Mouse (Mus musculus) heart, postnatal 10 days (tissue): ENCODE results near the gene Agbl4. TPM values are rescaled to one million over a fixed set of nuclear protein-coding genes. Genes with fewer than 3 reads are reported as not detected.
A peak's percentile ranks its signal among the peaks of the same experiment; 100 is the strongest.

Source experiments
- DNase-seq, 2 experiments: peaks; one replicate each; pipeline ENCODE4 v3.0.0; 2021
- intact Hi-C: fragments of 180-260 bp; cut with DNase I; formaldehyde crosslinking; loops from one replicate; pipeline ENCODE4 v1.15.1; 2025
- total RNA-seq, 2 experiments: library from RNA; stranded (reverse); gene quantifications; 2 replicates each; pipeline ENCODE4 v1.2.3; 2021

The Agbl4 gene
- total RNA-seq: under 1 TPM; 0.32 to 0.67 TPM

DNA sequence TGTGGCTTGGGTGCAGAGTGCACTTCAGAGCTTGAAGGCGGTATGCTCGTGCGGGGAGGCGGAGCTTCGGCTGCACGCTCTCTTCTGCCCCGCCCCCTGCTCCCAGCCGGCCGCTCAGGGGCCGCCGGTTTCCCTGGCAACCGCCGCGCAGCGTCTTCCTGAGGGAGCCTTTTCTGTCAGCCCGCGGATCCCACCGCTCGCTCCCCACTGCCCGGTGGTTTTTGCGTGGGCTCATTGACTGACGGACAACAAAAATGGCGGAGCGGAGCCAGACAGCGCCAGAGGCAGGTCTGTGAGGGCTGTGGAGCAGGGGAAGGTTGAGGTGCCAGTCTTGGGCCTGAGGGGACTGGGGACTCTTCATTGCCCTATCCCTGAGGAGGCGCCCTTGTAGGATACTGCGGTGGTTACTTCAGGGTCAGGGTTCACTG, at the start of gene Agbl4:
Gene Agbl4 (plus strand): TSS at position 44 of the 428 bp plus-strand sequence.
- intact Hi-C loops: no loop called here
- peak; percentile 38 to 52 for DNase-seq

DNA sequence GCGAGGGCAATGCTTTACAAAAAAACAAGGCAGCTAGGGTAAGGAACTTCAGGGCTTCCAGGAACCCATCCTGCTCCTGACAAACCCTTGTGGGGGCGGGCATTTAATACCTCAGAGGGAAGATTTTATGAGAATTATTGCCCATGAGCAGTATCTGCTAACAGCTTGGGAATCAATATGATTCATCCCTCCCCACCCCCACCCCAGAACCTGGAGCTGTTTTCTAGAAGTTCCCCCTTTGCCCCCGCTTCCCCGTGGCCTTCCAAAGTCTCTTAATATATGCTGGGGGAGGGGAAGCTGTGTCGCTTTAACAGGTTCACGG, 46.6 kb upstream of the Agbl4 start:
- DNase-seq: no peak
- intact Hi-C loops: no loop called here

DNA sequence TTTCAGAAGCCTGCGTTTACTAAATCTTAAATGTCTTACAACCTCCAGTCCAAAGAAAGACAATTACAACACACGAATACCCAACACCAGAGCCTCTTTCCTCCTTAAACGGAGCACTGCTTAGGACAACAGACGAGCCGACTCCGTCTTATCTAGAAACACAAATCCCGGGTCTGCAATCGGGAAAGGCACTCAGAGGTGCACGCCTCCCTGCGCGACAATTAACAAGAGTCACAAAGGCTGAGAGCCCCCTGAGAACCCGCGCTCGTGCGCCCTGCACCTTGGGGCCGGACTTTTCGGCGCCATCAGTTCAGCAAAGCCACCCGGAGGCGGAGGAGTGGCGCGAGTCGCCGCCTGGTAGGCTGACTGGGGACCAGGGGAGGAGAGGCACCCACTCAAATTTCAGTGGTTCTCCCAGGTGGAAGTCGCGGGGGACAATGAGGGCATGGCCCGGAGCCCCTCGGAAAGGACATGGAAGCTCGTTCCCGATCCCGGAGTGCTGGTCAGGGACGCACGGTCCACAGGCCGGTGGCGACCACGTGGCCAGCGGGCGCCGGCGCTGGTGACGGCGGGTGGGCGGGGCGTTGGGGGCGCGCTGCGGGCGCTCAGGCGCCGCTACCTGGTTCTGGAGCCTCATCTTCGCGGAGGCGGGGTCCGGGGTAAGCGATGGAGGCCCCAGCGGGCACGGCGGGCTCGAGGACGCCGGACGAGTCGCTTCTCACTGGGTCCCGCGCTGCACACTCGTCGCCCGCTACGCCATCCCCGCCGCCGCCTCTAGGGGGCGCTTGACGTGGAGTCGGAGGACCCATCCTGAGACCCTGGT, 46.1 kb upstream of the Agbl4 start, which contains the start of gene Elavl4:
Gene Elavl4 (minus strand): TSS at position 732 of the 823 bp plus-strand sequence.
- DNase-seq: peak; percentile 54 to 63
- intact Hi-C loops: no loop called here

DNA sequence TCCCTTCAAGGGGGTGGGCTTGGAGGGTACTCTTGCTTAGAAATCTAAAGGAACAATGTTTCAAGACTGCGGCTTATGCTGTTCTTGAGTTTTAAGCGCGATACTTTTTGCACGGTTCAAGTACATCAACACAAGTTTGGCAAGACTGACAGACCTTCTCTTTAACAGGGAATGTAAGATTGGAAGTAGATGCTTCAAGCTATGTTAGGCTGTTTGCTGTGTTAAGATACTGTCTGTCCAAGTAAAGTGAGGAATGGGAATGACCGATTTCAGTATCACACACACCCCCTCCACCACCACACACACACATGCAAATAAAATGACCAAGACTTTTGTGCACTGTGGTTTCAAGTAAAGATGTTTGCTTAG, 45.5 kb upstream of the Agbl4 start:
- no peak for DNase-seq

DNA sequence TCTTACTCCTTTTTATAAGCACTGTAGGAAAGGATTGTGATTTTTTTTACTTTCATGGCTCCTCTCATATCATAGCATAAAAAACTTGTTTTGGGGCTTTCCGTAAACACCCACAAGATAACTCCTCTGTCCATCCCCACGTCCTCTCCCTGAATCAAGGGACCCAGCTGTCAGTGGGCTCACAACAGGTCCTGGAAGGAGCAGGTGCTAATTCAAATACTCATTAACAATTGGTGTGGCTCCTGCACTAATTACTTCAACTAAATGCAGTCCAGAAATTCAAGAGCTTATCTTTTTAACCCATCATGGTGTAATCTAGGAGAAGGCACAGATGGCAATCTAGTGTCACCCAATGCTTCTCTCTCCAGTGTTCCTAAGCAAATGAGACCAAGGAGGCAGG, 36.9 kb upstream of the Agbl4 start:
- intact Hi-C loops: no loop called here
- DNase-seq: no peak

More for the DNA sequence above, 45.5 kb upstream of the Agbl4 start:
- intact Hi-C loops: no loop called here

DNA sequence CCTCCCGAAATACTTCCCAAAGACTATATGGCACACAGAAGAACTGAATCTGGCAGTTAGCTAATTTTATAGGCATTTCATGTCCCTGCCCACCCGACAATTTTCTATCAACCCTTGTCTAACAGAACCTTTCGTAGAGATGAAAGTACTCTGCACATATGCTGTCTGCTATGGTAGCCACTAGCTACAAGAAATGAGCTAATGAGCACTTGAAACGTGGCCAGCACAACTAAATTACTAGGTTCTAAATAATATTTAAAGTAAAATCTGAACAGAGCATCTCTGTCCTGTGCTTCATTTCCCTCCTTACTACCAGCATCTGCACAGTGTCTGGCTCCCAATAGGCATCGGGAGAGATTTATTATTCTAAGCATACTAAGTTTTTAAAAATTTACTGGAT, 1.2 kb upstream of the Agbl4 start:
- no peak for DNase-seq
- intact Hi-C loops: no loop called here

DNA sequence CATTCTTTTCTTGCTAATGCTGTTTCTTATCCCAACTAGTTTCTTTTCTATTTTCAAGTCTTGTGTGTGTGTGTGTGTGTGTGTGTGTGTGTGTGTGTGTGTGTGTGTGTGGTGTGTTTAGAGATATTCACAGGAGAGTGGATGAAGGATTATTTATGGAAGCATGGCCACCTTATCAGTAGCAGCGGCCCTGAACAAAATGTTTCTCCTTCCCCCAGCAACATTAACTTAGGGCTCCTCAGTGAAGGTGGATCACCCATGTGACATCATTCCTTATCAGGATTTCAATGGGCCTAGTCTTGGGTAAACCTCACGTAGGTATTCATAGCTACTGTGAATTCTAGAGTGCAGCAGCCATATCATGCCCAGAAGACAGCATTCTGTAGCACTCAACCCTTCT, 22.8 kb downstream of the Agbl4 start:
- intact Hi-C loops: no loop called here
- DNase-seq: peak; percentile 12 to 35

DNA sequence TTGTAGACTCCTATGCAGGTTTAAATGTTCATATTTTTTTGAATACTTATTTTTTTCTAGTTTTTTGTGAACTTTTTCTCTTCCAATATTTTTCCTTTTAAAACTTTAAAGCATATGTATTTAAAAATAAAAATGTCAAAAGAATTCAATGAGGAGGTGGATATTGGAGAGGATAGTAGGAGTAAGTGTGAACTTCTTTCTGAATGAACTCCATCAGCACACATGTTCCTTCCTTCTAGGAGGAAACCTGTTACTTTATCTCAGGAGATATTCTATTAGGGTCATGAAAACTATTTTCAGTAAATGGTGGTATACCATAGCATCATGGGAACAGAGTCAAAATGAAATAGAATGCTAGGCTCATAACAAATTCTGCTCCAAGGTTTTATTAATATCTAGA, 30.2 kb downstream of the Agbl4 start:
- intact Hi-C loops: no loop called here
- no peak for DNase-seq

DNA sequence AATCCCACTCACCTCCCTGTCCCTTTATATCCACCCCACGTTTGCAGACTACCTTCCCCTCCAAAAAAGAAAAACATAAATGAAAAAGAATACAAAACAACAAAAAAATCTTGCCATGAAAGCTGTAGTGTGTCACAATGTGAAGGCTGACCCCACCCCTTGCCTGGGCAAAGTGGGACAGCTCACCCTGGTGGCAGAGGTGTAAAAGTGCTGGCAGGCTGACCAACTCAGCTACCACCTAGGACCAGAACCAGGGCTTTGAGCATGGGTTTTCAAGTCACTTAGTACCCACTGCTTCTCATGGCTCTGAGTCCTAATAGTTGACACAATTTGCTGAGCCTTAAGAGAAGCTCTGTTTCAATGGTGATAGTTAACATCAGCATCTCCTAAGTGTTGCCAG, 96.9 kb downstream of the Agbl4 start:
- DNase-seq: peak; percentile 14 to 31
- intact Hi-C loops: loop anchor here (10.0 kb wide), 2 partner anchors 370 to 440 kb away; no protein-coding TSS in a partner anchor

DNA sequence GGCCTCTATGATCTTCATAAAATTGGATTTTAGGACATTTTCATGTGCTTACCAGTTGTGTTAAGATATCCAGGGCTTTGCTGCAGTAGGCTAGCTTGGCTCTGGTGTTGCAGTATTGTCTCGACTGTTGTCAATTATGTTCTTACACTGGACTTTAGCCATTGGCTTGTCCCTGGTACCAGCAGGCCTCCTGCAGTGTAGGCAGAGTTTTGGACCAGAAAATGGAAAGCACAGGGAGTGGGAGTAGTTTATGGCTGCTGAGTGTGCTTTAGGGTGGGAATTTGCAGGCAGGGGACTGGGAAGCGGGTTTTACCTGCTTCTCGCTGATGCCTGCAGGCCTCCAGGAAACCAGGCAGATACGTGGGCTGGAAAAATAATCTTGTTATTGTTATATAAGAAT, 132.3 kb downstream of the Agbl4 start:
- intact Hi-C loops: no loop called here
- DNase-seq: no peak

DNA sequence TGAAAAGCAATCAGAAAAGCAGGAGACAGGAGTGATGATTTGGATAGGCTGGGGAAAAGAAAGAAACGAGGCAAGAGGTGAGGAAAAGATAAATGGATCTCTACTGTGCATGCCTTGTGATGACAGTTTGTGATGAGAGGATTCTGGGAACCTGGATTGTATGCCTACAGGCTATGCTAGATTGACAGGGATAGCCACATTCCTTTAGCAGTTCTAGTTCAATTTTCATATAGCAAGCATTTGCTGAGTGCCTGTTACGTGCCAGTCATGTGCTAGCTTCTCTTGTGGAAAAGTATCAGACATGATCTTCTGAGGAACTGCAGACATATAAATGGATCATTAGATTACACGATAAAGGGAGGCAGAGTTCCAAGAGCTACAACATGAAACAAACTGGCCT, 151.8 kb downstream of the Agbl4 start:
- DNase-seq: no peak
- intact Hi-C loops: no loop called here

DNA sequence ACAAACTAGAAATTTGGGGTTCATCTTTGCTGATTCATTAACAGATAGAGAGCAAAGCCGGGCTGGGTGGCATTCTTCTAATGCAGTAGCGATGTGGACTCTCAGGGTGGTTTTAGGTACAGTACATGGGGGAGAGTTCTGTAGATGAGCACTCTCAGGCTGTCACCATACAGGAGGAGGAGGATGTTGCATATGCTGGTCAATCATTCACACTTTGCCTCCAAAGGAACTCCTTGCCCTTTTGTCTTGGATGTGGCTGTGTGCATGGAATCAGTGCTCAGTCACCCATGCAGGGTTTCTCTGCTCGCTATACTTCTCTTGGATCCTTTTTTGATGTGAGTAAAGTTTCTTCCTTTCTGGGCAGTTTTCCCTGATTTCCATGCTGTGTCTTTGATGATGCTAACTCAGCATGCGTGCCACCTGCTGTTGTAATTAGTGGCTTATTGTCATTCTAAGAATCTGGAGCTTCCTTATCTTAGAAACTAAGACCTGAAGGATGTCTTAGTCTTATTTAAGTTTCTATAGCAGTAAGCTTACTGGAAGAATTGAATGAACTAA, 200.3 kb downstream of the Agbl4 start:
- DNase-seq: no peak
- intact Hi-C loops: no loop called here

DNA sequence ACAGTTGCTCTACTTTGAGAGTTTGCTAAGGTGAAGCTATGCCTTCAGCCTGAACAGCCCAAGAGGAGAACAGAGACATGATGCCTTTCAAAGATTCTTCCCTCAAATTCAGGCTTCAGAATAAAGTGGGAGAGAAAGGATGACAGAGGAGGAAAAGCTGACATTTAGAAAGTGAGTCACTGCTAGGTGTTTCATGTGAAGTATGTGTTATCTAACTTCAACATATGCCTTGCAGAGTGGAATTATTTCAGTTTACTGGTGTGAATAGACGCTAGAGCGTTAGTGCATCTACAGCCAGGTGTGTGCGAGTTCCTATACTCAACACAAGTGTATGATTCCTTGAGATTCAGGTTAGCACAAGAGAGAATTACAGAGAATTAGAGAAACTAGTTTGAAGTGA, 244.0 kb downstream of the Agbl4 start:
- intact Hi-C loops: no loop called here
- DNase-seq: no peak

DNA sequence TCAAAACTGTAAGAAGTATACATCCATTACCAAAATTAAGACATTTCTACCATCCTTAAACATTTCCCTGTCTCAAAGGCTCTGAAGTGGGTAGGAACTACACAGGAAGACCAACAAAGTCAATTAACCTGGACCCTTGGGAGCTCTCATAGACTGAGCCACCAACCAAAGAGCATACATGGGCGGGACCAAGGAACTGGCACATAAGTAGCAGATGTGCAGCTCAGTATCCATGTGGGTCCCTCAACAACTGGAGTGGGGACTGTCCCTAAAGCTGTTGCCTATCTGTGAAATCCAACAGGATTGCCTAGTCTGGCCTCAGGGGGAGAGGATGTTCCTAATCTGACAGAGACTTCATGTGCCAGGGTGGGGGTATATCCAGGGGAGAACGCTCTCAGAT, 265.5 kb downstream of the Agbl4 start:
- intact Hi-C loops: no loop called here

DNA sequence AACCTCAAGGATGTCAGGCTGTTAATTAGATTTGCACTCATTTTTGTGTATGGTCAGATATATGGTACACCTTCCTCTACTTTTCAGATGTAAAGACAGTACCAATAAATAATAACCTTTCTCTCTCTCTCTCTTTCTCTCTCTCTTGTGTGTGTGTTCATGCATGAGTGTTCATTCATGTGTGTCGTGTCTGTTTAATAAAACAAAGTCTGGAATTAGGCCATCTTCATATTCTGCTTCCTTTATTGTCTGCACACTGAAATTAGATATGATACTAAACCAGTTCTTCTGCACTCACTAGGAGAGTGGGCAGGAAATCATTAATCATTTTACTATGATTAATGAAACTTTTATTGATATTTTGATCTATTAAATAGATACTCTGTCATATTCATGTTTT, 276.7 kb downstream of the Agbl4 start:
- intact Hi-C loops: no loop called here
- no peak for DNase-seq

More for the DNA sequence above, 265.5 kb downstream of the Agbl4 start:
- DNase-seq: no peak

DNA sequence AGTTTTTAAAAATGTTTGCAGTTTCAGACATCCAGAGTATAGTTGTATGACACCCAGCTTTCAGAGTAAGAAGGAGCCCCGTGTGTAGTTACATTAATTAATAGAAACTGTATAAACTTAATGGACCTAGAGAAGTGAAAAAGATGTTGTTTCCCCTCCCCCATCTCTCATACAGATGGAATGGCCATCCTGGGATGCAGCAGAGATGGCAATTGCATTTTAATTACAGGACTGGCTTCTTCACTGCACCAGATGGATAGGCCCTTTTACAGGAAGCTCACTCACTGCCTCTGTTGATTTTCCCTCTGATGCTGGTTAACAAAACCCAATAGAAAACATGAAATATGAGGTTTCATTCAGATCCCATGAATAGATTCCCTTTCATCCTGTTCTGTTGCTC, 337.7 kb downstream of the Agbl4 start:
- intact Hi-C loops: no loop called here

DNA sequence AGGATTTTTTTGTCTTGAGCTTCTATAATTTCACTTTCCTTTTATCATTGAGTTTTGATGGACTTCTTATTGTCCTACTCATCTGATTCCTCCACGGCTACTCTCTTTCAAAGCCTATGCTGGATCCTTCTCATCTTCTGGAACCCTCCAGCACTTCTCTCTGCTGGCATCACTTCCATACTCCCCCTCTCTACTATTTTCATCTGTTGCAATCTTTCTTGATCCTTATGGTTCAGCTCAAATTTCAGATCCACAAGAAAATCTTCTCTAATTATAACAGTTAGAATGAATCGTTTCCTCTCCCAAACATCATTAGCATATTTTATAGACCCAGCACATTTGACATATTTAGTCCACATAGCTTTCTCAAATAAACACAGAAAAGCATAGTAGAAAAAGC, 360.5 kb downstream of the Agbl4 start:
- intact Hi-C loops: no loop called here
- DNase-seq: no peak

More for the DNA sequence above, 337.7 kb downstream of the Agbl4 start:
- no peak for DNase-seq

DNA sequence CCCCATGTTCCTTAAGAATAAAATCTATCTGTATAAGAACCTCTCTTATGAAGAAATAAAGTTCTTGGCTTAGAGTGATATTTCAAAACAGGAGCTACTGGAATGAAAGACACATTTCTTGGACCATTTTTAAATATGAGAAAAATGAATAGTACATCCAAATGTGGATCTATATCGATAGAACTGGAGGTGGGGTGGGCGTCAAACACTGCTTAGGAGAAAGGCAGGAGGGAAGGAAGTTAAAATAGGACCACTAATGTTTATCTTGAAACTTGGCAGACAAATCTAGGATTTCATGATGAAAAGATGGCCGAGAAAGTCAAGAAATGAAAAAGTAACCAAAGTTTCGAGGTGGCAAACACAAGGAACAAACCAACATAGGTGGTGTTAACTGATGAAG, 391.1 kb downstream of the Agbl4 start:
- no peak for DNase-seq
- intact Hi-C loops: no loop called here

DNA sequence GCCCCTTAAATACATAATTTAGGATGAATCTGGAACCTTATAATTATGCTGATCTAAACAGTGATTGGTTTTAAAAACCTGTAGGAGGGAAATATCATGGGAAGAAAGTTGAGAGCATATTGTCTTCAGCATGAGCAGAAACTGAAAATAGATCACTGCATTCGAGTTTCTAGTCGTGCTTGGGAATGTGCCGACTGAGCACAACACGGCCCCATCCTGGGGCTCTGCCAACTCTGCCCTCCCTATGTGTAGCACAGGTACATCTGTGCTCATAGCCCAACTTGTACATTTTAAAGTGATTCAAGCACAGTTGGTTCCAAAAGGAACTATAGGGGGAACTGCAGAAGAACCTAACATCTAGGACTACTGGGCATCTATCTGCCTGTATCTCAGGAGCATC, 402.4 kb downstream of the Agbl4 start:
- no peak for DNase-seq
- intact Hi-C loops: no loop called here

DNA sequence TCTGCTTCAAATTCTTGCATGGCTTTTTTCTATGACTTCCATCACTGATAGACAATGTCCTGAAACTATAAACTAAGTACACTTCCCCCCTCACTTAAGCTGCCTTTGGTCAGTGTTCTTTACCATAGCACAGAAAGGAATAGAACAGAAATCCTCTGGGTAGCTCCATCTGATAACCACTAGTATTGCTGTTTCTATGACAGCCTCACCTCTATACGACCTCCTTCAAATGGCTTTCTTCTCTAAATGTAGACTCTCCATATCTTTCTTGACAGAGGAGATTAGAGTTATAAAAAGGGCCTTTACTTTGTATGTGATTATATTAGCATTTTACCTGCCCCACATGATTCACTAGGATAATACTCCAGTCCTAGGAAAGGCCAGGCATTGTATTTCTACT, 413.5 kb downstream of the Agbl4 start:
- intact Hi-C loops: no loop called here

DNA sequence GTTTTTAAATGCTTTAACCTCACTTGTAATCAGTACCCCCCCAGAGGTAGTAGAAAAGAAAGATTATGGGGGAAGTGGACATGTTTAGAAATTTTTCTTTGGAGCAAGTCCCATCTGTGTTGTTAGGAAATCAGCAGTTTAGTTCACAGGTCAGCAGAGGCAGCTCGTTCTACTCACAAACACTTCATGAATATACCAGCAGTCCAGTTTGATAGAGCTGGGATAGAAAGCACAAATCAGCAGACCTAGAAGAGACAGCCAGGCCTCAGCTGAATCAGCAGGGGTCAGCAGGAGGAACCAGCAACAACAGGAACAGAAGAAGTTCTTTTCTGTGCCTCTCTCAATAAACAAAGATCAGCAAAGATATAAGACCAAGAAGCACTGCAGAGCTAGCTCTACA, 435.3 kb downstream of the Agbl4 start:
- intact Hi-C loops: no loop called here
- DNase-seq: no peak

More for the DNA sequence above, 413.5 kb downstream of the Agbl4 start:
- no peak for DNase-seq

DNA sequence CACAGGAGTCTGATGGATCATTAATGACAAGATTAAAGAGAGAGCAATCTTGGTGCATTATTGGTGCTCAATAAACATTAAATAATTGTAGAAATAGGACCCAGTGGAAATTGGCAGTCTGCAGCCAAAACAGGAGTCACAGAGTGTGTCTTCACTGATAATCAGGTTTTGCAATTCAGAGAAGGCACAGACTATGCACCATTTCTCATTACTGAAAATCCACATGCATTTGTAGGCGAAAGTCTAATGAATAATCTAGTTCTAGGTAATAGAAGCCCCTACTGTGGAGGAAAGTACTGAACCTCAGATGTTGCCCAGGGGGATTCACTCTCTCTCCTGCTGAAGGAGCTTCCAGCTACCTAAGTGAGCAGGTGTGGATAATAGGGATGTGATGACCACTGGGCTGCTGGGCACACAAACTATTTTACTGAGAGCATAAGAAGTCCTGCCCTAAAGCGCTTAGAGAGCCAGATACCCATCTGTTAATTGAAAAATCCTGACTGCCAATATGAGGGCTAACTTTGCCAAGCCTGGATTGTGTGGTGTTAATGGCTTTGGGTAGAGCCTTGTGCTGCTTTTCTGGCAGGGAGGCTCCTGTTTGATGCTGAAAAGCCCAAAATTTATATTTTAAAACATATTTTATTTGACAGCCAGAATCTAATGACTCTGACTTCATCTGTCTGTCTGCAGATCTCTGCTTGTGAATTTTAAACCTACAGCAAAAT, 482.4 kb downstream of the Agbl4 start:
- intact Hi-C loops: no loop called here

More for the DNA sequence above, 482.4 kb downstream of the Agbl4 start:
- DNase-seq: no peak
